Mouse (Mus musculus): ENCODE results near the gene Syce1. TPM values are rescaled to one million over a fixed set of nuclear protein-coding genes. Genes with fewer than 3 reads are reported as not detected.

The Syce1 gene
- polyA plus RNA-seq, 1 experiment from 2014 or later = 0.36 TPM

DNA sequence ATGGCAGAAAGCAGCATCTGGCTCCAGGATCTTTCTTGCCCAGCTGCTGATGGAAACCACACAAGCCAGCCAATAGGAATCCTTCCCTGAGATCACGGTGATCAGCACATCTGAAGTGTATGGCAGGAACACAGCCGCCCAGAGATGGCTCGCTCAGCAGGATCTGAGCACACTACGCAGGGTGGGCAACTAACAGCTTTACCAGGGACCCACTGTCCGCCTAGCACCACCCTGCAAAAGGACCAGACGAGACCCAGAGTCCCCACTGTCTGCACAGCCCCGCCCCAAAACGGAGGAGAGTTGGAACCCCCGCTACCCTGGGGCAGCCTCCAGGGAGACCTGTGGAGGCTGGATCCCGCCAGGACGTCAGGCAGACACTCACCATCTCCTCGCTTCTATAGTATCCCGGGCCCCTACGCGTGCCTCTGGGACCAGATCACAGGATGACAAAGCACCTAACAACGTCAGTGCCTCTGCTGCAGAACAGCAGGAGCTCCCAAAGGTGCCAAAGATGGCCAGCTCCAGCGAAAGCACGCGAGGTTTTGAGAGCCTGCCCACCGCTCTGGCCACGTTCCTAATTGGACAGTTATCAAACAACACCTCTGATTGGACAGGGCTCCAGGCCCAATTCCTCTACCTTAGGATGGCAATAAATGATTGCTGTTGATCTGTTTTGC, 34.1 kb upstream of the Syce1 start, which contains the start of gene Zfp941:
Gene Zfp941 (minus strand): TSS at position 526 of the 677 bp plus-strand sequence.
- Histone ChIP-seq H3K4me2 (ENCODE audit: low read length) (peak within 1 kb of the TSS; percentile 69), H3K4me3 (ENCODE audit: low read depth, low read length) (peak within 1 kb of the TSS; percentile 74), H3K9me3 (replicated peaks; ENCODE audit: control insufficient read depth, low read length, poor library complexity, severe bottlenecking) (no peaks in the 10 kb centered on the region), H3K9ac (ENCODE audit: low read depth, low read length) (peak within 1 kb of the TSS; percentile 89), H3K27me3 (ENCODE audit: control insufficient read depth, insufficient read depth, low read depth, low read length) (no peaks in the 10 kb centered on the region), H3K27ac (ENCODE audit: low read length) (peak within 1 kb of the TSS; percentile 98), H3K36me3 (ENCODE audit: control insufficient read depth, insufficient read depth, low read length) (peaks cover 2% of the 10 kb centered on the region; the same call in 1 of the 2 replicates), H3K4me1 (ENCODE audit: control insufficient read depth, insufficient read depth, low read length) (peaks cover 17% of the 10 kb centered on the region)
- peak; percentile 94 for ATAC-seq
- WGBS = under 1% methylated on average over 21 of the region's 21 CpGs

DNA sequence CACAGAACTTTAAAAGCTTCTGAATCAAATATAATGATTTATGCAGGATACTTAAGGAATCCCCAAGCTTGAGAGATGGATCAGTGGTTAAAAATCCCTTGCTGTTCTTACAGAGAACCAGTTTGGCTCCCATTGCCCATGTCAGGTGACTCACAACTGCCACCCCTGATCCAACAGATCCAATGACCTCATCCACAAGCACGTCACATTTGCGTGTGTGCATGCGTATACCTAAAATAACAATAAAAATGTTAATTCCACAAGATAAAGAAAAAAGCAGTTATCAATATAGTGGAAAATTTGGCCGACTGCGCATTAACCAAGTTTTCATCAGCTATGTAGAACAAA, 33.6 kb upstream of the Syce1 start:
- peak; percentile 57 for ATAC-seq
- Histone ChIP-seq H3K36me3 (ENCODE audit: control insufficient read depth, insufficient read depth, low read length) (peaks cover 2% of the 10 kb centered on the region; the same call in 1 of the 2 replicates), H3K4me1 (ENCODE audit: control insufficient read depth, insufficient read depth, low read length) (peaks cover 18% of the 10 kb centered on the region), H3K27ac (ENCODE audit: low read length) (peak overlapping the region; percentile 98), H3K27me3 (ENCODE audit: control insufficient read depth, insufficient read depth, low read depth, low read length) (no peaks in the 10 kb centered on the region), H3K9ac (ENCODE audit: low read depth, low read length) (peak overlapping the region; percentile 89), H3K4me3 (ENCODE audit: low read depth, low read length) (peak overlapping the region; percentile 74), H3K9me3 (replicated peaks; ENCODE audit: control insufficient read depth, low read length, poor library complexity, severe bottlenecking) (no peaks in the 10 kb centered on the region), H3K4me2 (ENCODE audit: low read length) (peak overlapping the region; percentile 69)
- WGBS = 39% methylated on average over 5 of the region's 5 CpGs

DNA sequence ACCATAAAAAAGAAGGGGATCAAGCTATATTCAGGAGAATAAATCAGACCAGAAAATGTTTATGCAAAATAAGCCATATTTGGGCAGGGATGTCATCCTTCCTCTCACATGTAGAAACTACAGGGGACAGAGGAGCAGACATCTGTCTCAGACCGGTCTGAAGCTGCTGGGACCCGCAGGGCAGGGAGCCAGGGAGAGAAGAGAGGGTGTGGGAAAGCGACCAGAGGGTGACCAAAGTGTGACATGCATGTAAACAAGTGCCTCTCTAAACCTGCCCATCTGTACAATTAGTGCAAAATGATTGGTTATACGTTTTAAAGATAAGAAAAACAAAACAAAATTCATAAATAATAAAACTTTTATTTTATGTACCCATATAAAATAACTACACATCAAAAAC, 32.5 kb upstream of the Syce1 start:
- Histone ChIP-seq H3K36me3 (ENCODE audit: control insufficient read depth, insufficient read depth, low read length) (peaks cover 2% of the 10 kb centered on the region; the same call in 1 of the 2 replicates), H3K4me2 (ENCODE audit: low read length) (peak overlapping the region; percentile 39), H3K9ac (ENCODE audit: low read depth, low read length) (no peak overlapping the region), H3K4me3 (ENCODE audit: low read depth, low read length) (no peak overlapping the region), H3K27me3 (ENCODE audit: control insufficient read depth, insufficient read depth, low read depth, low read length) (no peaks in the 10 kb centered on the region), H3K27ac (ENCODE audit: low read length) (no peak overlapping the region), H3K4me1 (ENCODE audit: control insufficient read depth, insufficient read depth, low read length) (peaks cover 18% of the 10 kb centered on the region), H3K9me3 (replicated peaks; ENCODE audit: control insufficient read depth, low read length, poor library complexity, severe bottlenecking) (no peaks in the 10 kb centered on the region)
- WGBS = 74% methylated on average over 4 of the region's 4 CpGs
- ATAC-seq = no peak

DNA sequence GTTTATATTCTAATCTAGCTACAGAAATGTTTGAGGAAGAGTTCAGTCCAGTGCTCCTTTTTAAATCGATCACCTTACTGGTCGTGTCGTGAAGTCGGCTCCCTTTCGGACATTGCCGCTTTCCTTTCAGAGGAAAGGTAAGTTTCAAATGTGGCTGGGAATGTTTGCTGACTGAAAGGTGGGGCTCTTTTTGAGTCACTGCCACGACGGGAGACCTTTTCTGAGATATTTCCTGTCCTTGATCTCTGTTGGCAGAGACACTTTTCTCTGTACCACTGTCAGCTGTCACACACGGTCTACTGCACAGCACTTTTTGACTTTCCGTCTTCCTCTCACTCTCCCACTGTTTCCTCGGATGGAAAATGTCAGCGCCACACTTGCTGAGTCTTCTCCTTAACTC, 25.2 kb upstream of the Syce1 start:
- Histone ChIP-seq H3K36me3 (ENCODE audit: control insufficient read depth, insufficient read depth, low read length) (peaks cover 19% of the 10 kb centered on the region), H3K4me1 (ENCODE audit: control insufficient read depth, insufficient read depth, low read length) (peaks cover 9% of the 10 kb centered on the region), H3K4me3 (ENCODE audit: low read depth, low read length) (no peak overlapping the region), H3K9ac (ENCODE audit: low read depth, low read length) (no peak overlapping the region), H3K27ac (ENCODE audit: low read length) (no peak overlapping the region), H3K4me2 (ENCODE audit: low read length) (no peak overlapping the region), H3K27me3 (ENCODE audit: control insufficient read depth, insufficient read depth, low read depth, low read length) (no peaks in the 10 kb centered on the region), H3K9me3 (replicated peaks; ENCODE audit: control insufficient read depth, low read length, poor library complexity, severe bottlenecking) (no peaks in the 10 kb centered on the region)
- 88% methylated on average over 12 of the region's 12 CpGs for WGBS
- no peak for ATAC-seq

DNA sequence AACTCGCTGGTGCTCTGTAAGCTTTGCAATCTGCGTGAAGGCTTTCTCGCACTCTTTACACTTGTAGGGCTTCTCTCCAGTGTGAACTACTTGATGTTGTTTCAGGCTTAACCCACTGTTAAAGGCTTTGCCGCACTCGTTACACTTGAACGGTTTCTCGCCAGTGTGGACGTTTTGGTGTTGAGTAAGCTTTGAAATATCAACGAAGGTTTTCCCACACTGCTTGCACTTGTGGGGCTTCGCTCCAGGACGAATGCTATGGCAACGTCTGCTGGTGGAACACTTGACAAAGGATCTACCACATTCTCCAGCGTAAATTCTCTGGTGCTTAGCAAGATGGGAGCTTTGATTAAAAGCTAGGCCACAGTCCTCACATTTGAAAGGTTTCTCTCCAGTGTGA, 24.1 kb upstream of the Syce1 start:
- WGBS = 73% methylated on average over 13 of the region's 13 CpGs
- Histone ChIP-seq H3K4me2 (ENCODE audit: low read length) (no peak overlapping the region), H3K9me3 (replicated peaks; ENCODE audit: control insufficient read depth, low read length, poor library complexity, severe bottlenecking) (no peaks in the 10 kb centered on the region), H3K9ac (ENCODE audit: low read depth, low read length) (no peak overlapping the region), H3K27me3 (ENCODE audit: control insufficient read depth, insufficient read depth, low read depth, low read length) (no peaks in the 10 kb centered on the region), H3K36me3 (ENCODE audit: control insufficient read depth, insufficient read depth, low read length) (peaks cover 19% of the 10 kb centered on the region), H3K4me1 (ENCODE audit: control insufficient read depth, insufficient read depth, low read length) (peaks cover under 1% of the 10 kb centered on the region; the same call in 1 of the 2 replicates), H3K4me3 (ENCODE audit: low read depth, low read length) (no peak overlapping the region), H3K27ac (ENCODE audit: low read length) (no peak overlapping the region)
- no peak for ATAC-seq

DNA sequence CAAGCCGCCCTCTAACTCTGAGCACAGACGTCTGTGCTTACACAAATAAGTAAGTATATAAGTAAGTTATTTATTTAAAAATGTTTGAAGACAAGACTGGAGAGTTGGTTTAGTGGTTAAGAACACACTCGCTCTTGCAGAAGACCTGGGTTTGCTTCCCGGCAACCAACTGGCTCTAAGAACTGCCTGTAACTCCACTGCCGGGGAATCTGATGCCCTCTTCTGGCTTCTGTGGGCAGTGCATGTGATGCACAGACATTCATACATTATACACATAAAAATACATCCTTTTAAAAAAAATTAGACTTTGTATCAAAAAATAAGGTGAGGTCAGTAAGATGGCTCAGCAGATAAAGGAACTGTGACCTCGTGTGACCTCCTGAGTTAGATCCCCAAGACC, 22.8 kb upstream of the Syce1 start:
- Histone ChIP-seq H3K4me3 (ENCODE audit: low read depth, low read length) (no peak overlapping the region), H3K9ac (ENCODE audit: low read depth, low read length) (no peak overlapping the region), H3K27me3 (ENCODE audit: control insufficient read depth, insufficient read depth, low read depth, low read length) (no peaks in the 10 kb centered on the region), H3K27ac (ENCODE audit: low read length) (no peak overlapping the region), H3K4me1 (ENCODE audit: control insufficient read depth, insufficient read depth, low read length) (no peaks in the 10 kb centered on the region), H3K9me3 (replicated peaks; ENCODE audit: control insufficient read depth, low read length, poor library complexity, severe bottlenecking) (no peaks in the 10 kb centered on the region), H3K36me3 (ENCODE audit: control insufficient read depth, insufficient read depth, low read length) (peaks cover 19% of the 10 kb centered on the region), H3K4me2 (ENCODE audit: low read length) (no peak overlapping the region)
- ATAC-seq = no peak
- WGBS = 89% methylated on average over 6 of the region's 6 CpGs

DNA sequence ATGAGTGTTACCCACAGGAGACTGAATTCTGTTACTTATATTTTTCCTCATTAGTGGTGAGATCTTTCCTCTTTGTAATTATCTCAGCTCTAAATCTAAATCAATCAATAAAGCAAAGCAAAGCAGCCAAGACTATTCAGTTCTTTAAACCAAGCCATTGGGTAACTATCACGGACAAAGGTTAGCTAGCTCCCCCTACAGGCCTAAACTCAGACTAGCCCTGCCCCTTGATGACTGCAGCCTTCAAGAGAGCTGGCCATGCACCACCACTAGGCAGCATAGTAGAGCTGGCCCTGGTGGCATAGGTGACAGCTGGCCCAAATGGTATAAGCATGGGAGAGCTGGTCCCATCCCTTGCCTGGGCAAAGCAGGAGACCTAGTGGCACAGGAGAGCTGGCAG, 18.1 kb upstream of the Syce1 start:
- Histone ChIP-seq H3K9ac (ENCODE audit: low read depth, low read length) (no peak overlapping the region), H3K36me3 (ENCODE audit: control insufficient read depth, insufficient read depth, low read length) (0 out of 2 replicates have a peak, but pooled peaks cover under 1% of the 10 kb centered on the region), H3K4me2 (ENCODE audit: low read length) (no peak overlapping the region), H3K4me3 (ENCODE audit: low read depth, low read length) (no peak overlapping the region), H3K4me1 (ENCODE audit: control insufficient read depth, insufficient read depth, low read length) (no peaks in the 10 kb centered on the region), H3K27ac (ENCODE audit: low read length) (no peak overlapping the region), H3K9me3 (replicated peaks; ENCODE audit: control insufficient read depth, low read length, poor library complexity, severe bottlenecking) (no peaks in the 10 kb centered on the region), H3K27me3 (ENCODE audit: control insufficient read depth, insufficient read depth, low read depth, low read length) (no peaks in the 10 kb centered on the region)
- 24% methylated on average over 1 of the region's 1 CpGs for WGBS
- peak; percentile 64; the same call in 1 of the 2 replicates for ATAC-seq

DNA sequence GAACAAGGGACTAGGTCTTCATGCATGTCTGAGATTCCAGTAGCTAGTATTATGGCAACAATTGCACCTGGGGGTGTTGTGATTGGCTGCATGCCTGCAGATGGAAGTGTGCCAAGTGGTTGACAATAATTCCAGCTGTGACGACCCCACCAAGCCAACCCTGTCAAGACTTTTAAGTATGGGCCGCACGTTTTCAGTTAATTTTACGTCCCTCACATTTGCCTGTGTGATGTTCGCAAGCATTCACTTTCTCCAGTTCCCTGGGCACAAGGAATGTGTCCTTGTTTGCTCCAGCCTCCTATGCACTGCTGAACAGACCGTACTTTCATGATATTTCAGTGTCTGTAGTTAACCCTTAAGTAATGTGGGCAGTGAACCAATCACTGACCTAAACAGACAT, 15.0 kb upstream of the Syce1 start:
- WGBS = 70% methylated on average over 6 of the region's 6 CpGs
- no peak for ATAC-seq
- Histone ChIP-seq H3K4me1 (ENCODE audit: control insufficient read depth, insufficient read depth, low read length) (no peaks in the 10 kb centered on the region), H3K36me3 (ENCODE audit: control insufficient read depth, insufficient read depth, low read length) (no peaks in the 10 kb centered on the region), H3K4me2 (ENCODE audit: low read length) (no peak overlapping the region), H3K9me3 (replicated peaks; ENCODE audit: control insufficient read depth, low read length, poor library complexity, severe bottlenecking) (no peaks in the 10 kb centered on the region), H3K4me3 (ENCODE audit: low read depth, low read length) (no peak overlapping the region), H3K27ac (ENCODE audit: low read length) (no peak overlapping the region), H3K27me3 (ENCODE audit: control insufficient read depth, insufficient read depth, low read depth, low read length) (no peaks in the 10 kb centered on the region), H3K9ac (ENCODE audit: low read depth, low read length) (no peak overlapping the region)

DNA sequence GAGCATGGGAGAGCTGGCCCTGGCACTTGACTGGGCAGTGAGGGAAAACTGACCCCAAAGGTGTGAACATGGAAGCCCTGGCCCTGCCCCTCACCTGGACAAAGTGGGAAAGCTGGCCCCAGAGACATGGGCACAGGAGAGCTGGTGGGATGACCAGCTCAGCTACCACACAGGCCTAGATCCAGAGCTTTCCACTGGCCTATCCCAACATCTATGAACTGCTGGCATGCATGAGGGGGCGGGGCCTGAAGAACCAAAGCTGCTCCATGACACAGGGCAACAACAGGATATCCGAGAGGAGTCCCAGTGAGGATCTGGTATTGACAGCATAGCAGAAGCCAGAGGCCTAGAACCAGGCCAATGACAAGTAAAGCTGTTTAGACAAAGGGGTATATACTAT, 10.6 kb upstream of the Syce1 start:
- WGBS = 74% methylated on average over 2 of the region's 2 CpGs
- Histone ChIP-seq H3K9ac (ENCODE audit: low read depth, low read length) (no peak overlapping the region), H3K27ac (ENCODE audit: low read length) (no peak overlapping the region), H3K27me3 (ENCODE audit: control insufficient read depth, insufficient read depth, low read depth, low read length) (no peaks in the 10 kb centered on the region), H3K36me3 (ENCODE audit: control insufficient read depth, insufficient read depth, low read length) (no peaks in the 10 kb centered on the region), H3K4me1 (ENCODE audit: control insufficient read depth, insufficient read depth, low read length) (no peaks in the 10 kb centered on the region), H3K4me3 (ENCODE audit: low read depth, low read length) (no peak overlapping the region), H3K9me3 (replicated peaks; ENCODE audit: control insufficient read depth, low read length, poor library complexity, severe bottlenecking) (no peaks in the 10 kb centered on the region), H3K4me2 (ENCODE audit: low read length) (no peak overlapping the region)
- ATAC-seq = no peak
